Mouse (Mus musculus): ENCODE data around the gene Cygb.
"Not testable (repeated sequence)": the region's sequence is repeated elsewhere in the genome, so short reads cannot be mapped to it uniquely, and the experiment has no call there.

Cygb gene

DNA sequence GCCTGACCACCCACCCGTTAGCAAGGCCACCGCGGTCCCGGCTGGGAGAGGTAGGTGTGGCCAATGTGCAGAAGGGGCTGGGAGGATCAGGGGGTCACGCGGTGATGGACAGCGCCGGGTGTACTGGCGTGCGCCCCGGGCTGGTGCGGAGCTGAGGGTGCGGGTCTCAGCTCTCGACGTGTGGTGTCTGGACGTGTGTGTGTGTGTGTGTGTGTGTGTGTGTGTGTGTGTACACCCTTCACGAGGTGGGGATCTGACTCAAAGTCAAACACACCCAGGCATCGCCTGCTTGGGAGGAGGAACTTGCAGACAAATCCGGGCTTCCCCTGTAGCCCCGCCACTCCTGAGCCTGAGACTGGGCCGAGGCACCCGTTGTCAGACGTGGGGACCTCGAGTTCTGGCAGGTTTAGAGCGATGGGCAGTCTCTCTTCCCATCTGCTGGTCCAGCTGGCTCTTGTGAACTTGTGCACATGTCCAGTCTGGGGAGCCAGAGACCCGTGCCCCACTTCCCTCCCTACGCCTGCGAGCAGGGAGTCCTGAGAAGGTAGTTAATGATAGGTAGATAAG lies at the start of gene Cygb:
Gene Cygb, minus strand, starts transcription at position 59 of the 567 bp plus-strand sequence.
- DNase-seq (ENCODE audit: low read depth, low spot score), result no peak

- no peak for DNase-seq (ENCODE audit: low read depth, low spot score)
These were observed 47.3 kb upstream of the Cygb start for GRCm38 (mm10) chr11:116701377-116701841.

GRCm38 (mm10) chr11:116697521-116697920 lies 43.4 kb upstream of the Cygb start:
- no peak for DNase-seq (ENCODE audit: low read depth, low spot score)

DNA sequence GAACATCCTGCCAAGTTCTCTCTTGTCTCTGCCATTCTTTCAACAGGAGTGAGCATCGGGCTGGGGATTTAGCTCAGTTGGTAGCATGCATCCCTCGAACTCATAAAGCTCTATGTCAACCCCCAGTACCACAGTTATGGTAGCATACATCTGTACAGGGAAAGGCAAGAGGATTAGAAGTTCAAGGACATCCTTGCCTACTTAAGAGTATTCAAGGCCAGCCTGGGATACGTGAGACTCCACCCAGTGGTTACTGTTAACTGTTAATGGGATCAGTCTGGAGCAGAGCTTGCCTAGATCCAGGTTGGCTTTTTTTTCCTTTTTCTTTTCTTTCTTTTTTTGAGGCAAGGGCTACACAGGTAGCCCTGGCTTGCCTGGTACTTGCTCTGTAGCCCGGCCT lies 42.3 kb upstream of the Cygb start:
- no peak for DNase-seq (ENCODE audit: low read depth, low spot score)

DNA sequence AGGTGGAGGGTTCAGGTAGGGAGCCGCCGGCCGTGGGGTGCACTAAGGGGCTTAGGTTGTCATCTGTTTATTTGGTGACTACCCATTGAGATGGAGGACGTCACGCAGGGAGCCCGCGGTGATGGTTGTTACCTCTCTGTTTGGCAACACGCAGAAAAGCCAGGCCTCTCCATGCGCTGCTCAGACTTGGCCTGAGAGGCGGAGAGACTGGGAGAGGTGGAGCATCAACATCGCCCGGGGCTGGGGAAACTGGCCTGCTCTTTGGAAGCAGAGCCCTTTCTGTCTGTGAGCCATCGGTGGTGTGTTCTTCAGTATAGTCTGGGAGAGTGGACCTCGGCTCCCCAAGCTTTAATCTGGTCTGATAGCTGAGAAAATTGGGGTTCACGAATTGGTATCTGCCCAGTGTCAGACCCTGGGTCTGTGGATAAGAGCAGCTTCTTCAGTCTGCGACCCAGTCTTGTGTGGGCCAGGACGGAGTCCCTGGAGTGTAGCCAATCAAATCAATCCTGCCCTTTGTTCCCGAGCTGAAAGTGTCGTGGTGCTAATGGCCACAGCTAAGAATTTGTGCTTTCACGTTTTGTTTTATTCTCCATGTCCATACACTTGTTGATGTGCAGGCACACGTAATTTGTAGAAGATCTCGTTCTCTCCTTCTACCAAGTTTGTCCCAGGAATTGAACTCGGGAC lies 41.2 kb upstream of the Cygb start:
- DNase-seq (ENCODE audit: low read depth, low spot score), result no peak

DNA sequence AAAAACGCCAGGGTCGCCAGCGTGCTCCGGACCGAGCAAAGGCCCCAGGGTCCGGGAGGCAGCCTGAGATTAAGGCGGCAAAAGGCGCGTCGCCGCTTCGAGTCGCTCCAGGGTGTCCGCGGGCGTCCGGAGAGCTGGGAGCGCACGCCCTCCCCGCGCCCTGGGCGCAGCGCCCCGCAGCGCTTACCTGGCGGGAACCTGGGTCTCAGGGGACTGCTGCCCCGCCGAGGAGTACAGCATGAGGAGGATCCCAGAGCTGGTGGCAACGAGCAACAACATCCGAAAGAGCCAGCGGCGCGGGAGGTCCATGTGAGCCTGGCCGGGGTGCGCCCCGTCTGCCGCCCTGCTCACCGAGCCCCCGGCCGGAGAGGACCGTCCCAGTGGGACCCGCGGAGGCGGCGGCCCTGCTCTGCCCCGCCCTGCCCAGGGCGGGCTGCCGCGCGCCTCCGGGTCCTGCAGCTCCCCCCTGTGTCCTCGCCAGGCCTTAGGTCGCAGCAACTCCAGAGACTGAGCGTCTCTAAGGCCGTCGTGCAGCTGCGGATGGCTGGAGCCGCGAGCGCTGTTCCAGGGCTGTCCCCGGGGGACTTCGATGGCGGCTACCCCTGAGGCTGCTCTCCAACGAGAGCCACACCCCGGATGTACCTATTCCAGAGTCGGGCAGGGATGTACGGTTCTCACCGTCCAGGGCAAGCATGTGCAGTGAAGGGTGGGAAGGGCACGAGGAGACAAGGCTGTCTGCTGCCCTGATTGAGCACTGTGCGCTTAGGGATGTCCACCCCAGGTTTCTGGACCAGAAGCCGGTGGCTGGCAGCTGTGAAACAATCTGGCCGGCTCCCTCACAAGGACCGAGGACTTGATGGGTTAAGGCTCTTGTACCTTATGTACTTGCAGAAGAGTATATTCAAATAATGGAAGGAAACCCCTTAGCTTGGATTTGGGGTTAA lies 40.4 kb upstream of the Cygb start:
- DNase-seq (ENCODE audit: low read depth, low spot score), result no peak

DNA sequence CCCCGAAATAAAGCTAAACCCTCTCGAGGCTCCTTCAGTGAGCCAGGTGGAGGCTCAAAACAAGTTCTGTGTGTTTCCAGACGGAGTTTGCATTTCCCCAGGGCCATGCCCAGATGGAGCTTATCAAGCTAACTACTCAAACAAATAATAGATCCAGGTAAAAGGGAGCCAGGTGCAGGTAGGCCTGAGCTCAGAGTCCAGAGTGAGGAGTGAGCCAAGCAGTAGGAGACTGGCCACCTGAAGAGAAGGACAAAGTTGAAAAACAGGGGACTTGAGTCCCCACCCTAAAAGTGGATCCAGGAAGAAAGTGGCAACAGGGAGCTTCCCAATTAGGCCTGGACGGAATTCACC lies 39.8 kb upstream of the Cygb start:
- DNase-seq (ENCODE audit: low read depth, low spot score), result no peak

- DNase-seq (ENCODE audit: low read depth, low spot score), result no peak
These were observed 36.8 kb upstream of the Cygb start for GRCm38 (mm10) chr11:116690701-116691575.

DNA sequence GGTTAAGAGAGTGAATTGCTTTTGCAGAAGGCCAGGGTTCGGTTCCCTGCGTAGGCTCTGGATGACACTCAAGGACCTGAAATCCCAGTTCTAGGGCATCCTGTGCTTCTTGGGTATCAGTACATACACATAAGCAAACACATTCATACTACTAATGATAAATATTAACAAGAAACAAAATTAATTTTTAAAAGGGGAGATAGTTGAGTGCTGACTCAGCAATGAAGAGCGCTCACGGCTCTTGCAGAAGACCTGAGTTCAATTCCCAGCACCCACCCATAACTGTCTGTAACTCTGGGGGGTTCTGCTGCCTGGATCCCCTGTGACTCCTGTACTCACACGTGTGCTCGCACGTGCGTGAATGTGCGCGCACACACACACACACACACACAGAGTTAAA lies 35.5 kb upstream of the Cygb start:
- no peak for DNase-seq (ENCODE audit: low read depth, low spot score)

DNA sequence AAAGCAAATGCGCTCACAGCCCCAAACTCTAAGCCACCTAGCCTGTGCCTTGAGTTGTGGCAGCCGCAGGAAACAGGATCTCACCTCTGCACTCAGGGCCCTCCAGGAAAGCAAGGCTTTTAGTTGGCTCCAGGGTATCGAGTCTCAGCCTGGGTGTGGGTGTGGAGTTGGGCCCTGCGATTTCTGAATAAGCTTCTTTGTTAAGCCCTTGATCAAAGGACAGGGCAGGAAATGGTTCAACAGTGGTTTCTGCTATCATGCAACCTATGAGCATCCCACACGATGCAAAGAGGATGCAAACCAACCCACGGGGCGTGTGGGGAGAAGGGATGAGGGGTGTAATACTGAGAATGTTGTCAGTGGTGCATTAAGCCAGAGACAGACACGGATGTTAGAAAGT lies 33.8 kb upstream of the Cygb start:
- DNase-seq (ENCODE audit: low read depth, low spot score), result no peak

DNA sequence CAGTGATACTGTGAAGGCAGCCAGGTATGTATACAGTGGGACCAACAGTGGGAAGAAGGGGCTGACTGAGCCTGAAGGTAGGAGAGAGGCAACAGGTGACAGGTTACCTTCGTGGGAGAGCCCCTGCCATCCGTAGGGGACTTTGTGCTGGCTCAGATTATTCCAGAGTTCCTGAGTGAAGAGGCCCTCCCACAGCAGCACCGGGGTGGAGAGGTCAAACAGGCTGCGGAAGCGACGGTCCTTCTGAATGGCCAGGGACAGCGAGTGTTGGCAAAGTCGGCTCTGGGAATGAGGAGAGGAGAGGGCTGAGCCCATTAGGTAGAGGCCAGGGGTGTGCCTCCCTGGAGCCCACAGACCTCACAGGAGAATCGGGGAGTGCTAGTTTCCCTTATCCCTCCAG lies 31.6 kb upstream of the Cygb start:
- DNase-seq (ENCODE audit: low read depth, low spot score), result no peak

DNA sequence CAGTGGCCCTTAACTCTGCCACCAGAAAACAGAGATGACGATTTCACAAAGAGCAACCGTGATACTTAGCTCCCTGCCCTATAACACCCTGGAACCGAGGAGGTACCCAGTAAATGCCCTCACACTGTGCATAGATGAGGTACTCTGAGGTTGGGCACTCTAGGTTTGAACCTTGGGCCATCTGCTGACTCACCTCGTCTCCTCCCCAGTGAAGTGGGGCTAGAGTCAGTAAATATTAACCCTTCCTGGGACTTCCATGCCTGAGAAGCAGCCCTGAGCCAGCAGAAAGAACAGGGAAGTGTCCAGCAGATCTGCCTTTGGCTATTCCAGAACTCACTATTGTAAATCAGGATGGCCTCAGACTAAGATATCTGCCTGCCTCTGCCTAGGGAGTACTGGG lies 29.7 kb upstream of the Cygb start:
- DNase-seq (ENCODE audit: low read depth, low spot score), result no peak

- no peak for DNase-seq (ENCODE audit: low read depth, low spot score)
These were observed 28.5 kb upstream of the Cygb start for GRCm38 (mm10) chr11:116682501-116683144.

DNA sequence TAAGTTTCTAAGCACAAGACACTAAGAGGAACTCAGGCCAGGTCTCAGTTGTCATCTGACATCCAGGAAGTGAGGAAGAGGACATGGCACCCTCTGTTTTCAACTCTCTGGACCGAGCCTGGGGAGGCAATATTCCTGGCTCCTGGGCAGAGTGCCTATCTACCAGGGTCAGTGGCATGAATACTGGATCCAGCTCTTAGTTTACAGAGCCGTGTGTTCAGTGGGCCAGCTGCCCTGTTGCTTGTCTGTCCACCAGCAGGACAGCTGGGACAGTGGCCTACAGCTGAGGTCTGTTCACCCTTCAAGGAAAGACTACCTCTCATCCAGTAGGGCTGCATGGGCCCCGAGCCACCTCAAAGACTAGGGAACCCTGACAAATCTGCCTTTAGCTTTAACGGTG lies 27.0 kb upstream of the Cygb start:
- no peak for DNase-seq (ENCODE audit: low read depth, low spot score)

- DNase-seq (ENCODE audit: low read depth, low spot score), result no peak
These were observed 26.4 kb upstream of the Cygb start for GRCm38 (mm10) chr11:116680321-116681091.

DNA sequence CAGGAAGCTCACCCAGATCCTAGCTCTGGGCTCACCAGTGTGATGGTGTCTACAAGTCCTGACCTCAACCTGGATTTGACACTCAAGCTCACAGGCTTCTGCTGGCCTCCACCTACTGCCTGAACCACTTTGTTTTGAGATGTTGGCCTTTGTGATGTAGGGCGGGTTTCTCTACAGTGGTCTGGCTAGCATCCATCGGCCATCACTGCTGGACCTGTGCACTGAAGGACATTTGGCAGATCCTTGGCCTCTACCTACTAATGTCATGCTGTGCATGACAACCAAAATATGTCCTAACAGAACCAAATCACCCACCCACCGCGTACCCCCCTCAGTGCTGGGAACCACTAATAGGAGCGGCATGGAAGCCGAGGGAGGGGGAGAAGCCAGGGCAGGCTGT lies 25.0 kb upstream of the Cygb start:
- DNase-seq (ENCODE audit: low read depth, low spot score), result no peak

GRCm38 (mm10) chr11:116677711-116678441 lies 23.8 kb upstream of the Cygb start:
- DNase-seq (ENCODE audit: low read depth, low spot score), result no peak

- DNase-seq (ENCODE audit: low read depth, low spot score), result no peak
These were observed 22.3 kb upstream of the Cygb start for GRCm38 (mm10) chr11:116676175-116676976.

DNA sequence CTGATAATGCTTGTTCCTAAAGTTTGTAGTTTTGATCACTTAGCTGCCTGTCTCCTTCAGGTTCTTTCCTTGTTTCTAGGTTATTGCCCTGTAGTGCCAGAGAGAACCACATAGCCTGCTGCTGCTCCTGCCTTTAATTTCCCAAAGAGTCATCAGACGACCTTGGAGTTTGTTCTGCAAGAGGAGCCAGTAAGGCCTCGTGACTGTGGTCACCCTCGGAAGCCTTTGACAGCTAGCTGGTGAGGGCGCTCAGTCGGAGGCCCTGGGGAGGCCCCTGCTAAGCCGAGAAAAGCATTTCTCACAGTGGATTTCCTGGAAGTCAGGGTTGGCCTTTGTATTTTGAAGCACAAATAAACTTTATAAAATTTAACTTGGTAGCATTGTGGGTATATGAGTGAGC lies 21.3 kb upstream of the Cygb start:
- not testable (repeated sequence) for DNase-seq (ENCODE audit: low read depth, low spot score)
